Mouse (Mus musculus): ENCODE measurements around the gene Cd46.

DNA sequence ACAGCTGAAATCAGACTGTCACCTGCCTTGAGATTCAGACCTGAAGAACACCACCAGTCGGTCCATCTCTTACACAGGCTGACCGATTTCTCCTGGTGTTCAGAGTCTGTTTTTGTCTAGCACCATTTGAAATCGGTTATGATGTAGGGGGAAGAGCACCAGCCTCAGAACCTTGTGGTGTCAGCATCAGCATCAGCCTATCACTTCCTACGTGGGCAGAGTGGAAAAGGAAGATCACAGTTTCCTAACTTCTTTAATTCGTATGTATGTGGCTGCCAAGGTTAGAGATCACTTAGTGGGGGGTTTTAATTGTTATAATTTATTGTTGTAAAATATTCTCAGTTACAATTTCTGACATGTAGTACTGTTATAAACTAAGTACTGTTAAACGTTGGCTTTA, 54.6 kb downstream of the Cd46 start:
- TF ChIP-seq POLR2A (IDR thresholded peaks at IDR 0.05; ENCODE audit: insufficient read depth, low read length) (no peak), CTCF (IDR thresholded peaks at IDR 0.05; ENCODE audit: low read depth, low read length) (no peak), EP300 (IDR thresholded peaks at IDR 0.05; ENCODE audit: insufficient read depth, low read depth, low read length) (no peak)
